Mouse (Mus musculus) ES-Bruce4 (cell line): ENCODE results near the gene Gpr87. TPM values are rescaled to one million over a fixed set of nuclear protein-coding genes. Genes with fewer than 3 reads are reported as not detected.

Experiments used
- H3K27ac ChIP-seq: 2 replicates; pipeline ENCODE4 v1.5.1; 2012; ENCODE audit warnings: low read length, inconsistent platforms; ENCODE audit not compliant: insufficient read depth
- H3K27me3 ChIP-seq: 2 replicates; pipeline ENCODE4 v1.6.1; 2012; ENCODE audit warnings: mild to moderate bottlenecking, low read length, inconsistent platforms; ENCODE audit not compliant: control insufficient read depth, poor library complexity, insufficient read depth, severe bottlenecking
- H3K36me3 ChIP-seq: 2 replicates; pipeline ENCODE4 v1.6.1; 2012; ENCODE audit warnings: inconsistent platforms, mild to moderate bottlenecking, low read length, moderate library complexity; ENCODE audit not compliant: control insufficient read depth, poor library complexity, insufficient read depth, severe bottlenecking
- H3K4me1 ChIP-seq: one replicate; pipeline ENCODE4 v1.8.1; 2011; ENCODE audit warnings: low read length; ENCODE audit not compliant: control insufficient read depth, insufficient read depth
- H3K4me3 ChIP-seq: 2 replicates; pipeline ENCODE4 v1.5.1; 2011; ENCODE audit warnings: low read depth, mild to moderate bottlenecking, low read length
- H3K9ac ChIP-seq: 2 replicates; pipeline ENCODE4 v1.6.1; 2012; ENCODE audit warnings: low read depth, mild to moderate bottlenecking, inconsistent platforms; ENCODE audit not compliant: poor library complexity, severe bottlenecking
- H3K9me3 ChIP-seq: replicated peaks from 2 replicates; pipeline ENCODE4 v1.6.1; 2012; ENCODE audit warnings: mild to moderate bottlenecking, low read length, inconsistent platforms; ENCODE audit not compliant: control insufficient read depth, poor library complexity, insufficient read depth, severe bottlenecking
- CTCF ChIP-seq: IDR thresholded peaks from one replicate; pipeline ENCODE4 v1.8.1; 2011; ENCODE audit warnings: low read depth, low read length
- EP300 ChIP-seq: IDR thresholded peaks from 2 replicates; pipeline ENCODE4 v1.6.1; 2011; ENCODE audit warnings: low read depth, low read length; ENCODE audit not compliant: insufficient read depth
- POLR2A ChIP-seq: IDR thresholded peaks from one replicate; pipeline ENCODE4 v1.8.1; 2011; ENCODE audit warnings: low read length; ENCODE audit not compliant: insufficient read depth
- polyA plus RNA-seq: library from polyadenylated mRNA; stranded (reverse); fragments of >200 nt; gene quantifications from 2 replicates; pipeline ENCODE4 v1.2.4, GENCODE M21; 2011; ENCODE audit warnings: low read depth; ENCODE audit not compliant: missing spikeins, insufficient read depth, insufficient read length

Gpr87 gene
- not detected in 2 replicates for polyA plus RNA-seq

- TF ChIP-seq POLR2A (no peak), EP300 (no peak), CTCF (no peak)
- Histone ChIP-seq H3K27ac (no peak within 1 kb of the TSS), H3K27me3 (no peaks in the 10 kb centered on the region), H3K4me1 (no peaks in the 10 kb centered on the region), H3K9ac (no peak within 1 kb of the TSS), H3K9me3 (no peaks in the 10 kb centered on the region), H3K36me3 (no peaks in the 10 kb centered on the region), H3K4me3 (no peak within 1 kb of the TSS)
Measured at GRCm38 (mm10) chr3:59194938-59195337, at the start of gene Gpr87. Gpr87 (minus strand) TSS chr3:59195104.

- Histone ChIP-seq H3K27ac (no peak overlapping the region), H3K27me3 (no peaks in the 10 kb centered on the region), H3K36me3 (no peaks in the 10 kb centered on the region), H3K4me1 (no peaks in the 10 kb centered on the region), H3K9ac (no peak overlapping the region), H3K9me3 (no peaks in the 10 kb centered on the region), H3K4me3 (no peak overlapping the region)
- TF ChIP-seq CTCF (no peak), POLR2A (no peak), EP300 (no peak)
Measured at GRCm38 (mm10) chr3:59243384-59243783, 48.5 kb upstream of the Gpr87 start.

GRCm38 (mm10) chr3:59234878-59235277 lies 40.0 kb upstream of the Gpr87 start:
- Histone ChIP-seq H3K9me3 (no peaks in the 10 kb centered on the region), H3K36me3 (no peaks in the 10 kb centered on the region), H3K27me3 (no peaks in the 10 kb centered on the region), H3K4me1 (no peaks in the 10 kb centered on the region), H3K4me3 (no peak overlapping the region), H3K27ac (no peak overlapping the region), H3K9ac (no peak overlapping the region)
- TF ChIP-seq CTCF = no peak
- no peak for TF ChIP-seq POLR2A
- TF ChIP-seq EP300 = no peak

GRCm38 (mm10) chr3:59230912-59231311 lies 36.0 kb upstream of the Gpr87 start:
- no peaks in the 10 kb centered on the region for H3K36me3 ChIP-seq
- no peaks in the 10 kb centered on the region for H3K27me3 ChIP-seq
- H3K4me1 ChIP-seq = no peaks in the 10 kb centered on the region
- no peaks in the 10 kb centered on the region for H3K9me3 ChIP-seq
- TF ChIP-seq CTCF = no peak
- no peak for TF ChIP-seq POLR2A
- TF ChIP-seq EP300 = no peak
- H3K27ac ChIP-seq = no peak overlapping the region
- H3K9ac ChIP-seq = no peak overlapping the region
- no peak overlapping the region for H3K4me3 ChIP-seq

- Histone ChIP-seq H3K36me3 (no peaks in the 10 kb centered on the region), H3K4me3 (no peak overlapping the region), H3K9ac (no peak overlapping the region), H3K4me1 (no peaks in the 10 kb centered on the region), H3K9me3 (no peaks in the 10 kb centered on the region), H3K27me3 (no peaks in the 10 kb centered on the region), H3K27ac (no peak overlapping the region)
- TF ChIP-seq POLR2A (no peak), EP300 (no peak), CTCF (no peak)
Measured at GRCm38 (mm10) chr3:59228730-59229551, 34.0 kb upstream of the Gpr87 start.

GRCm38 (mm10) chr3:59227696-59228095 lies 32.8 kb upstream of the Gpr87 start:
- Histone ChIP-seq H3K36me3 (no peaks in the 10 kb centered on the region), H3K4me3 (no peak overlapping the region), H3K27ac (no peak overlapping the region), H3K27me3 (no peaks in the 10 kb centered on the region), H3K9ac (no peak overlapping the region), H3K9me3 (no peaks in the 10 kb centered on the region), H3K4me1 (no peaks in the 10 kb centered on the region)
- no peak for TF ChIP-seq POLR2A
- no peak for TF ChIP-seq EP300
- no peak for TF ChIP-seq CTCF
